Mouse (Mus musculus): ENCODE measurements around the gene Ston1.

Gene Ston1

GRCm38 (mm10) chr17:88696656-88697333, 99.3 kb downstream of the Ston1 start:
- DNase-seq = no peak

DNA sequence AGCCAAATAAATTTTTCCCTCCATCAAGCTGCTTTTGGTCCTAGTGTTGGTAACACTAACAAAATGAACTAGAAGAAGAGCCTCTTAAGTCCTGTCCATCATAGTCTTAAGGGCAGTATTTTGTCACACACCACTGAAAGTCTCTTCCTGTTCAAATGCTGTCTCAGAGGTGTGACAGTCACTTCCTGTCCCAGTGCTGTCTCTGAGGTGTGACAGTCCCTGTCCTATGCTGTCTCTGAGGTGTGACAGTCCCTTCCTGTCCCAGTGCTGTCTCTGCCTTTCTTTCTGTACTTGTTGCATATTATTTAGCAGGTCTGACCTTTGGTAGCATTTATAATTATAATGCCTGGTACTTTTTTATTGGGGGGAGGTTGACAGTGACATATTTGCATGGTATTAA, 103.4 kb downstream of the Ston1 start:
- no peak for DNase-seq

- no peak for DNase-seq
These were observed 104.9 kb downstream of the Ston1 start for GRCm38 (mm10) chr17:88702345-88702744.

GRCm38 (mm10) chr17:88703112-88703511, 105.6 kb downstream of the Ston1 start:
- DNase-seq = no peak

DNA sequence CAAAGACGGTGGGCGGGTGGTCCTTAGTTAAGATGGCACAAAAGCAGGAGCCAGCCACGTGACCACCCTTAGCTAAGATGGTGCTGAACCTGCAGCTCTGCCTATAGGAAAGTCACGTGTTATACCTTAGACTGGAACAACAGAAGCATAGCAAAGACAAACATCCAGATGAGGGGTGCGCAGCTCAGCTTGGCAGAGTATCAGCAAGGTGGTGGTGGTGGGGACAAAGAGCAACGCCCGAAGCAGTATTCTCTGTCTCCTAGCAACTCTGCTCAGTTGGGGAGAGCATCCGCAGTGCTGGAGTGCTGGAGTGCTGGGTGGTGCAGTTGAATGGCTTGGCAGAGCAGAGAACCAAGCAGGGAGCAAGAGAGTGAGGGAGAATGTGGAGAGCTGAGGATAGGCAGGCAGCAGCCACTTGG, 108.8 kb downstream of the Ston1 start:
- DNase-seq = no peak
